Mouse (Mus musculus): Measurements from ENCODE around the gene Rhag. TPM values are rescaled to one million over a fixed set of nuclear protein-coding genes. Genes with fewer than 3 reads are reported as not detected.

Gene Rhag
- total RNA-seq (2021) = not detected
- long read RNA-seq, experiment 1 = 0 reads
- long read RNA-seq, experiment 2 = 0 reads

DNA sequence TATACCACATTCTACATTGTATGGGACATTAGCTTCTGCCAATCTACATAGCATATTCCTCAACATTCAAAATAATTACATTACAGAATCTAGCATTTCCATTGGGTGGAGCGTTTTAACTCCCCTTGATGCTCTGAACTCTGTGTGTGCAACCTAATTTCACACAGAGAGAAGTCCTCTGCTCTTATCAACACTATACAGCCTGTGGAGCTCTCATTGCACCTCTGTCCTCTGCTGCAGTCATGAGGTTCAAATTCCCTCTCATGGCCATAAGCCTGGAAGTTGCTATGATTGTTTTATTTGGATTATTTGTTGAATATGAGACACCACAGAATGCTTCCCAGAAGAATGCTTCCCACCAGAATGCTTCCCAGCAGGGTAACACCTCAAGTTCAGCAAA is at the start of gene Rhag:
TSS of gene Rhag (plus strand) at position 193 of the 400 bp plus-strand sequence.
- no peak for DNase-seq

DNA sequence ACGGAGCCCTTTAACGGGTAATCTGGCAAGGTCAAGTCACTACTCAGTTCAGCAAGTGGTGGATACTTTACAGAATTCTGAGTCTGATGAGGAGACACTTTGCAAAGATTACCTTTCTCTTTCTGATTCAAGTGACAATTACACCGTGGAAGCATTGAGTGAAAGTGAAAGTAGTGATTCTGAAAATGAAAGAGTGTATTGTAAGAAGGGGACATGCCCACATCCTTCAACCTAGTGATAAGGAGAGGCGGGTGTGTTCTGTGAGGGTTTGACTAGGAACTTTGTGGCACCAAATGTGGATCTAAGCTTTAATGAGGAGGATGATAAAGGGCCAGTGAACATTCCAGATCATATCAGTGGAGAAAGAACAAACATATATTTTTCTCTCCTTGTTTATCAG is 47.3 kb upstream of the Rhag start:
- DNase-seq = no peak

DNA sequence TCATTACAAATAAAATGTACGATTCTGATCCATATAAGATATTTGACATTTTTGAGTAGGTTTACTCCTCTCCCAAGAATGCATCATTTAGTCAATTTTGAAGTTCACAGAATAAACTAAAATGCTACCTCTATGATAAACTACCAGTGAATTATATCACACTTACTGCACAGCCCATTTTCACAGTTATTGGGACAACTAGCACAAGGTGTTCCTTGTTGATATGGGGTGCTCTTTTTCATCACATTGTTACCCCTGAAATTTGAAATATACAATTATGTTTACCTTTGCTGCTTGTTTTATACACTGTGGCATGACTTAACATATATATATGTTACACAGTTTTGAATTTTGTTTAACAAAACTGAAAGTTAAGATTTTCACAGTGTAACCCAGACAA is 43.8 kb upstream of the Rhag start:
- DNase-seq = no peak

DNA sequence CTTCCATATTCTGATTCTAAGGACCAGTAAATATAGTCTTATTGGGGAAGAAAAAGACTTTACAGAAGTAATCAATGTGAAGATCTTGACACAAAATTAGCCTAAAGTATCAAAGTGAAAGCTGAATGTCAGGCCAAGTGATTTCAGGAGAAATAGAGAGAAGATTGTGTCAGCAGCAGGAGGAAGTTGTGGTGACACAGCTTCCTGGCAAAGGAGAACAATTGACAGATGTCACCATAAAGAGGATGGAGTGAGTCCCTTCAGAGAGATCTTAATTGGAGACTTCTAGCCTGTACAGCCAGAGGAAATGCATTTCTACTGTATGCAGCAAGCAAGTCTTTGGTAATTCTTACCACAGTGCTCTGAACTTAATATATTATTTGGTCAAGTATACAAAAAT is 21.0 kb upstream of the Rhag start:
- no peak for DNase-seq

DNA sequence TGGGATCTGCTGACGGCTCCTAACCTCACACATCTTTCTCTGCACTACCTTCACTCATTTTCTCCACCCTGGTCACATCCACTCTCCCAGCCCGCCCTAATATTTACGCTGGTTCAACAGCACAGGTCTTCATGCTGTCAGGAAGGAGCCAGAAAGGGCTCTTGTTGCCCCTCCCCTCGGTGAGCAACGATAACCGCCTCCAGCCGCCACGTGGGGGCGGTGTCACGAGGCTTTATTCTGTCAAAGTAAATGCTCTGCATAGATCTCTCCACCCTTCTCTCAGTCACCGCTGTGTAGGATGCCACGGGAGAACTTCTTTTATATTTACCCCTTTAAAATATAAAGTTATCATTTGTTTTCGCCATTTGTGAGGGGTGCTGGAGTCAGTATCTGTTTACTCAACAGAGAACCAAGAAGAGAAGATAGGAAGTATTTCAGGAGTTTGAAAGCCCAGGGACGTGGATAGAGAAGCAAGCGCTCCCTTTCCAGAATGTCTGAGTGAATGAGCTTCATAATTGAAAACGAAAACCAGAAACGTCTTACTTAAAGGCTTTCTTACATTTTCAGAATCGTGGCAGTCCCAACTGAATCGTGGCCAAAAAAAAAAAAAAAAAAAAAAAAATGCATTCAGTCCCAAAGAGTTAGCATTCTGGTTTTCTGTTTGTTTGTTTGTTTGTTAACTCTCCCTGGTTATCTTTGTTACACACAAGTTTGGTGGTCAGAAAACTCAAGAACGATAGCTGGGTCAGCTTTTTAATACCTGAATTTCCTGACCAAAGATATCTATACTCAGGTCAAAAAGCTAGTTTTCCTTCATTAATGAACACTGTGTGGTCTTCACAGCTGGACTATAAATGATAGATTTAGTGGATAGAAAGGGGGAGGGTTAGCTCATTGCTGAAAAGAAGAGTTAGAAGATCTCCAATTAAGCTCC is 16.7 kb upstream of the Rhag start:
- DNase-seq = no peak

DNA sequence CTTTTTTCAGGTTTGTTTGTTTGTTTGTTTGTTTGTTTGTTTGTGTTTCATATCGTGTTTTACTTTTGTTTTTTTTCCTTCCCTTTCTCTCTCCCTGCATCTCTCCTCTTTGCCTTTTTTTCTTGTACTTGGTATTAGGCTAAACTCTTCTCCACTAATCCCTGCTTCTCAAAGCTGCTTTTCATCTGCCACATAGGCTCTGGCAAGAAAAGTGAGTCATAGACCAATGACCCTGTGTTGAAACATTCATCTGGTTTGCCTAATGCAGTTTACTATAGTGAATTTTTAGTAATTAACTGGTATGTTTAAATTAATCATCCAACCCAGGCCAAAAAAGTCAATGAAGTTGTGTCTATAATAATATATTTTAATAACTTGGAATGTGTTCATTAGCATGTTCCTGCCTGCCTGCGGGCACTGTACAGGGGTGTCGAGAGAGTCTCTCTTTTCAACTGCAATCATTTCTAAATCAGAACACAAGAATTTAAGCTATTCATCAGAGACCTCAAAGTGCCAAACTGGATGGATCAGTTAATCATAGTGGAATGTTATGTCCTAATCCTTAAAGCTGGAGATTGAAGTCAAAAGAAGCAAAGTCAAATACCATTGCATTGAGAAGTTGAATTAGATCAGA is 8.1 kb upstream of the Rhag start:
- DNase-seq = no peak

DNA sequence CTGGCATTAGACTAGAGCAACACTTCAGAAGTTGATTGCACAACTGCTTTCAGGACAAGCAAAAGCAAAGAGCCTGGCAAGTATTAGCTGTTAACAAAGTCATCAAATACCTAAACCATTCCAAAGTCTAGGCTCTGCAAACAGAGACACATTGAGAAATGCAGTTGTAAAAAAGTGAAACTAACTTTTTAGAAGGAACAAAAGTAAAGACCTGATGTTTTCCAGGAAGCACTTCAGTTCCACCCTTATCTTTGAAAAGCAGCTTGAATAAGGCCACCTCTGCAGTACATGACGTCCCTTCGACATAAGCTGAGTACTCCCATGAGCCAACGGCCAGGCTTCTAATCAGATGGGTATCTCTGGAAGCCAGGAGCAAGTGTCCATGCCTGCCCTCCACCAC is 4.4 kb upstream of the Rhag start:
- no peak for DNase-seq

DNA sequence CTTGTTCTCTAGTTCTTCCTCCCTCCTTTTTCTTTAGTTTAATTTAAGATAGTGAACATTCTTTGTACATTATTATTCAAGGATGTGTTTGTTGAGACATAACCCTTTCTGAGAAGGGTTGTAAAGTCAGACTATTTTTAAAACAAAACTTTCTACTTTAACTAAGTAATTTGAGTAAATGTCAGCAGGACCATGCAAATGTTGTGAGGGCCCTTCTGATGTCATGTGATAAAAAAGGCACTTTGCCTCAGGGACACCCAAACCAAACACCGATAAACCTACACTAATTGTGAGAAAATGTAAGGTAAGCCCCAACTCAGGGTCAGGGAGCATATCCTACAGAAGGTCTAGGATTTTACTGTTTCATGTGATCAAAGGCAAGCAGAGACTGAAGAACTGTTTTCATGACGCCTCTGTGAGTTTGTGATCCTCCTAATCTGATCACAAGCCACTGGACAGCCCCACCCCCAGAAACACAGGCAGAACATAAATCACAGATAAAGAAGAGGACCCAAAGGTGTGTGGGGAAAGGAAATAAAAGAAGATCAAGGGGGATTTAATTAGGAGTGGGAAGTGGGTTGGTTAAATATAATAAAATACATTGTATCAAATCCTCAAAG is 3.9 kb upstream of the Rhag start, which contains the start of gene Crisp2:
TSS of gene Crisp2 (minus strand) at position 51 of the 620 bp plus-strand sequence.
- DNase-seq = no peak

DNA sequence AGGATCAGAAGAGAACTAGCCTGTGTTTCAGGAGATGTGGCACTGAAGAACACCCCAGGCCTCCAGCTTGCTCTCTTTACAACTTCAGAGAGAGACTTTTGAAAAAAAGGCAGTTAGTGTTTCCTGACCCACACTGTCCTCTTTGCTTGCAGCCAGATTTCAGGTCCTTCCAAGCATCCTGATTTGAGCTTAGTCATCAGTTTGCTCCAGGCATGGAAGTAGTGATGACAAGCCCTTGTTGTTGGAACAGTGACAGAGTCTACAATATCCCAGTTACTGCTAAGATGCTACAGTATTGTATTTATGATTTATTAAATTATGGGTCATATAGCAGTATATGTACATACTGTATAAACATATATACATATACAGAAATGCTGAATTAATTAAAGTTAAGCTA is 2.9 kb upstream of the Rhag start:
- DNase-seq = no peak

DNA sequence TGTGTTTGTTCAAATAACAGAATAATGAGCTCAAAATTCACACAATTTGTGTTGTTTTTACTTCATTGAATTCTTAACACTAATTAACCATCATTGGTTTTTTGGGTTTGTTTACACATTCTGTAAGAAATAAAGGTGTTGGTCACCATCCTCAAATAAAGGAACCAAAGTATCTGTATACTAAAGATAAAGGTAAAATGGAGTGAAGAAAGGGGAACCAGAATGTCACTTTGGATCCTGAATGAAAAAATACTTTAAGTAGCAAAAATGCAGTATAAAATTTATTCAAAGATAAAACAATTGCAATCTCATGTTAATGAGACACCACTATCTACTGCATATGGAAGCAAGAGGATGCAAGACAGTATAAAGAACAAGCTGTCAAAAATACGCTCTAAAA is 634 bp downstream of the Rhag start:
- no peak for DNase-seq

DNA sequence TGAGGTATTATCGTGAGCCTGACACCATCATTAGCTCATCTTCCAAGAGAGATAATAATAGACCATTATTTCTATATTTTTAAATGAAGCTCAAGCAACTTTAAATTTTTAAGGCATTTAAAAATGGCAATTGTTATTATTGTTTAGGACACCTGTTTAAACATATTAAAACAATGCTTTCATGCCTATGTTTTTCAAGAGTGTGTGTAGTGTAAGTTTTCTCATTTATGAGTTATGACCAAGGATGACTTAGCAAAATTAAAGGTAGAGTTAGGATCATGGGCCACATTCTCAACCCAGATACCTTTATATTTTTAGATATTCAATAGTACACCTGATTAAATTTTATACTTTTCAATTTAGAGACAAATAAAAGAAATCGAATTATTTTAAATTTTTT is 1.3 kb downstream of the Rhag start:
- DNase-seq = no peak

DNA sequence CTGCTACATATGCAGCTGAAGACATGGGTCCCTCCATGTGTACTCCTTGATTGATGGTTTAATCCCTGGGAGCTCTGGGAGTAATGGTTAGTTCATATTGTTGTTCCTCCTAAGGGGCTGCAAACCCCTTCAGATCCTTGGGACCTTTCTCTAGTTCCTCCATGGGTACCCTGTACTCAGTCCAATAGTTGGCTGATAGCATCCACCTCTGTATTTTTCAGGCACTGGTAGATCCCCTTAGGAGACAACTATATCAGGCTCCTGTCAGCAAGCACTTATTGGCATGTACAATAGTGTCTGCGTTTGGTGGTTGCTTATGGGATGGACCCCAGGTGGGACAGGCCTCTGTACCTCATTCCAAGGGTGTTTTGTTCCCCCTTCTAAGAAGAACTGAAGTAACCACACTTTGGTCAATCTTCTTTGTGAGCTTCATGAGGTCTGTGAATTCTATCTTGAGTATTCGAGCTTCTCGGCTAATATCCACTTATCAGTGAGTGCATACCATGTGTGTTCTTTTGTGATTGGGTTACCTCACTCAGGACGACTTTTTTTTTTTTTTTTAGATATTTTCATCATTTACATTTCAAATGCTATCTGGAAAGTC is 6.5 kb downstream of the Rhag start:
- no peak for DNase-seq

DNA sequence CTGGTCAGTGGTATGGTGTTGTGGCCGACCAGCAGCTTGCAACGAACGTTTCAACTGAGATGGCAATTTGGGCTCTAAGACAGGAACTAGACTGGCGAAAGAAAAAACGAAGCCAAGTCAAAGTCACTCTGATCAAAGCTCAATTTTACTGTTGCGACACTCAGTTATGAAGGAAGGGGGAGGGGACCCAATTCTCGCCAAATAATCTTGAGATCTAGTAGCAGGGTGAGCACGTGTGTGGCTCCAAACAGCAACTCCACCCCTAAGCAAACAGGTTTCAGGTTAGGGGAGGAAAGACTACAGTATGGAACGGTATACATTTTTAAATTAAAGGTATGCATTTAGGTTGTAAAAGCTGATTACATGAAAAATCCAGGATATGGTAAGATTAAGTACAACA is 10.6 kb downstream of the Rhag start:
- no peak for DNase-seq

DNA sequence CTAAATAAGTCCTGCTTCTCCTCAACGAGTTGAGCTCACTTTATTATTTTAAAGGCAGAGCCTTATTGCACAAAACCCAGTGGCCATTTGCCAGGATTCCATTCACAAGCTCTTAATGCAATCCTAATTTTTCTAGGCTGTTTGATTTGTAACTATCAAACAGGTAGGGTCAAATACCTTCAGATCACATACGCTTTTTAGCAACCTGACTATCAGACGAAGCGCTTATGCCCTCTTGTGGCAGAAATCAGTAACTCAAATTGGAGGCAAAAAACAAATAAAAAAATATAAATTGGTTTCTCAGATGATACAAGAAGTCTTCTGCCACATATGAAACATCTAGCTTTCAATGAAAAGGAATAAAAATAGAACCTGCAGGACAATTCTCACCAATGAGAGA is 12.9 kb downstream of the Rhag start:
- no peak for DNase-seq

DNA sequence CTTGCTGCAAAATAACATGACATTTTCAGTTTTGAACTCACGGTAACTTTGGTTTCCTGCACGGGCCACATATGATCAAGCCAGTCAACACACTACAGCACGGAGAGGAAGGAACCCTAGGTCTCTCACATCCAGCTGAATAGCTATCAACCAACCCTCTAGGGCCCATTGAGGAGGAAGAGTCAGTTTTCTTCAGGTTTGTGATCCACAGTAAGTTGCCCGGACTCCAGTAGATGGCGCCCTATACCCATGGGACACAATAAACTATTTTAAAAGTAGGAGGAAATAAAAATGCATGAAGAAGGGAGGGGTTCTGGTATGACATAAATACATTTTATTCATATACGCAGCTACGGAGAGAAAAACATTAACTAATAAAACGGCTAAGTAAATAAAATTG is 13.6 kb downstream of the Rhag start:
- no peak for DNase-seq

DNA sequence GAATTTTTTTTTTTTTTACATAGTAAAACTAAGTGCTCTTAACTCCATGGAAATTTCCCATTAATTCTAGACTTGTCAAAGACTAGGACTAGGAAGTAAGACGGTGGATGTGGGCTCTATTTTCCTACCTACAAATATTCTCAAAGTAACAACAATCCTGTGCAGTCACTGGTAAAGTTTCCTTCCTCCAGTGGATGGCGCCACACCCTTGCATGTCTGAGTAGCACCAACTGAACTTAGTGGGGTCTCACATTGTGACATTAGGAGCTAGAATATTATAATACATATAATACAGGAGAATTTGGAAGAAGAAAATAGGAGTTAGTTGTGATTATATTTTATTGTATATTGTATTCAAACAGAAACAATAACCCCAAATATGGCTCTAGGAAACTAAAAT is 20.9 kb downstream of the Rhag start:
- DNase-seq = no peak

DNA sequence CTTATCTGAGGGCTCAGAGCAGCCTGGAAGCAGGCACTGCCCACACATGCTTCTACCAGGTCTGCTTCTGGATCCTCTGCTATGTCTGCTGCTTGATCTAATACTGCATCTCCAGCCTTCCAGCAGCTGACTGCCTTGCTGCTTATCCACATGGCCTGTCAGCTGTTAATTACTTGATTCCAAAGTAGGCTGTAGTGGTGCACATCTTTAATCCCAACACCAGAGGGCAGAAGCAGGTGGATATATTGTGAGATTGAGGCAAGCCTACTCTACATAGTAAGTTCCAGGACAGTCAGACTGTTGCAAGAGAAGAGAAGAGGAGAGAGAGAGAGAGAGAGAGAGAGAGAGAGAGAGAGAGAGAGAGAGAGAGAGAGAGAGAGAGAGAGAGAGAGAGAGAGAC is 26.4 kb downstream of the Rhag start:
- no peak for DNase-seq

DNA sequence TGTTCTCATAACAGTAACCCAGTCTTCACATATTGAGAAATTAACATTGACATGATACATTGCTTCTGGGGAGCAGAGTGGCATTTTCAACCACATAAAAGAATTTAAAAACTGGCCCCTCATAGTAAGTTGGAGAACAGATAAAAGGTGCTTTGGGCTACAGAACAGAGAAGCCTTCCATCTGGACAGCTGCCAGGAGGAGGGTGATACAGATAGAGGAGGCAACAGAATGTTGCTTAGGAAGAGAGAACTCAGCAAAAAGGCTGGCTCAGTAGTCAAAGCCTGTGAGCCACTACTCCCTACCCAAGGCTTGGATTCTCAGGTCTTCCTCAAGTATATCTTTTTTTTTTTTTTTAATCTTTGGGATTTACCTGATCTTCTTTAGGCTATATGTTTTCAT is 44.1 kb downstream of the Rhag start:
- DNase-seq = no peak

DNA sequence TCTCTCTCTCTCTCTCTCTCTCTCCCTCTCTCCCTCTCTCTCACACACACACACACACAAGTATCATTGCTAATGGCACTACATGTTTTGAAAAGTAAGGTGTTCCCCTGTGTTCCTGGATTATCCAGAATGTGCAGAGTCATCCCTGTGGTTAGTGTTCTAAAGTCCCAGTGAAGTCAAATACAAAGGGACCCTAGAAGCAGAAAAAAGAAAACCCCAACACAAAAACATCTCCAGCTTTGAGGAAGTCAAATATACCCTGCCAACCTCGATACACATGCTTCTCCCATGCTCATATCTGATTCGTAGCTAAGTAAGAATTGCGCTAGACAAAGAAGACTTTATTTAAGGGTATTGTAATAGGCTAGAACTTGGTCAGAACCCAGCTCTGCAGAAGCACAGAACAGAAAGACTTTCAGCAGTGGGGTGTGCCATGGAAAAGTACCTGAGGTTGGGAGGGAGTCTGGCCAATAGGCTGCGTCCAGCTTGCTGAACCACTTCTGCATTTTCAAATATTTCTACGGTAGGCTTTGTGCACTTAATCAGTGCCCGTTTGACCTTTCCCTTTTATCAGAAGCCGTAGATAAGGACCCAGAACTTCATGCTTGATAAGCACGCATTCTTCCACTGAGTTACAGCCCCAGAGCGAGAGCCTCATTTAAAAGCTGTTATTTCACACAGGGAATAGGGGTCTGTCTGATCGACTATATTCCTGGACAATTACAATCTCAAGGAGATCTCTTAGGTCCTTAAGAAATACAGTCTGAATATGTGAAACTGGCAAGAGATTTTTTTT is 58.2 kb downstream of the Rhag start:
- no peak for DNase-seq

DNA sequence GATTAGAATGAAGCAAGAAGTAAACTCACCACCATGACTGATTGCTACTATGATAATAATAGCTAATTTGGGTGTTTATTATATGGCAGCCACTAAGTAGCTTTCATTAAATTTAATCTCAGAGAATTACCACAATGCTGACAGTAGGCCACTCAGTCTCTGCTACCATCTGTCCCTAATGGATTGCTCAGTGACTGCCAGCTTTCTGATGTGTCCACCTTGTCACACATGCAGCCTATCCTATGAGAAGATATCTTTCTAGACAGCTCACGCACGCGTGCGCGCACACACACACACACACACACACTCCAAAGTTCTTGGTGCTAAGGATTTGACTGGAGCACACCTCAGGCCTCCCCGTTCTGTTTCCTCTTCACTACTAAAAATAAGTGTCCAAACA is 61.7 kb downstream of the Rhag start:
- DNase-seq = no peak

DNA sequence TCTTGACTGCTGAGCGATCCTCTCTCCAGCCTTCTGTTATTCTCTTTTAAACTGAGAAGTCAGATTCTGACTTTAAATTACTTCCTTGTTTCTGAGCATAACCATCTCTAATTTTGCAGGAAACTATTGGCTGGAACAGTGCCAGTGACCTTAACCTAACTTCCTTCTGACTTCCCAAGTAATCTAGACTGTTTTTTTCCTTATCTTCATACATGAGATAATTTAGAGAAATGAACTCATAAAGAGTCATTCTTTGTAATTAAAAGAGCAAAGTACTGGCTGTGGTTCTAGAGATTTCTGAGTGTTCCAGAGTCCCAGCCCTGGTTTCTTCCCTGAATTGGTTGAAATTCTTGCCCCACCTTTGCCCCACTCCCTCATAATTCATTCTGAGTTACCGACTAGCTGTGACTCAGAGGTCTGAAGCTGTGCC is 62.7 kb downstream of the Rhag start:
- DNase-seq = no peak

DNA sequence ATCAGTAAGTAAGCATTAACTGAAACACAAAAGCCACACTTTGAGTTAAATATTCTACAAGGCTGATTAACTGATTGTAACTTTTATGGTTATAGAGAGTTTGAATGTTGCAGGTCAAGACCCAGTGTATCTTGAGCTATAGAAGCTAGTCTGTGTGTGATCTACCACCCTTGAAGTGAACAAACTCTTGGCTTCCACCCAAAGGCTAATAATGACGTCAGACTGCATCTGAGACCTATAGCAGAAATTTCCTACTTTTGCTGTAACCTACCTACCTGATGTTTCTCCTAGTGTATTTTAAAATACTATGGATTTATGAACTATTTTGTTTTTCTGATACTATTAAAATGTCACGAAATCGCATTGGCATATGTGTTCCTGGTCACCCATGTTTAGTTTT is 63.8 kb downstream of the Rhag start:
- DNase-seq = no peak
